Mouse (Mus musculus): ENCODE measurements around the gene Ovch2. TPM values are rescaled to one million over a fixed set of nuclear protein-coding genes. Genes with fewer than 3 reads are reported as not detected.
"Not testable (repeated sequence)": the region's sequence is repeated elsewhere in the genome, so short reads cannot be mapped to it uniquely, and the experiment has no call there.

The Ovch2 gene
- polyA plus RNA-seq (2012; fragmentation: generic; extraction: Trizol) = not detected

DNA sequence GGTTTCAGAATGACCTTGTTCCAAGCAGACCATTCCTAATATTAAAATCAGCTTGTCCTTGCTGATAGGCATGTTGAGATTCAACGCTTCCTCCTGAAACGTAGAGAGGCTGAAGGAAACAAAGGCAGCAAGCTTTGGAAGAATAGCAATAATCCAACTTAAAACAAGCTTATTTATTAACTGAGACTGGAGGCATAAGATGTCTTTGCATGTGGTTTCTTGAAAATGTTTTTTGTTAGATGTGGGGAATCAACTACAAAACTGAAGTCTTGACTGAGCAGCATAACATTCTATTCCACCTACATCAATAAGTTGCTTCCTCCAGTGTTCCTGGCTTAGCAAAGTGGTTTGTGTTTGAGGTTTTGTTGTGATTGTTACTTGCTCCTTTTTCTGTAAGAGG is at the start of gene Ovch2:
Gene Ovch2, minus strand, starts transcription at position 101 of the 400 bp plus-strand sequence.
- H3ac ChIP-seq (ENCODE audit: control insufficient read depth, insufficient read length) = no peak within 1 kb of the TSS
- no peak within 1 kb of the TSS for H3K4me2 ChIP-seq (ENCODE audit: low read depth)
- no peaks in the 10 kb centered on the region for H3K36me3 ChIP-seq (ENCODE audit: control insufficient read depth, insufficient read depth)
- H3K79me2 ChIP-seq (ENCODE audit: control insufficient read depth, insufficient read depth) = no peaks in the 10 kb centered on the region
- H3K27me3 ChIP-seq (ENCODE audit: control insufficient read depth, insufficient read depth, insufficient read length) = no peaks in the 10 kb centered on the region
- TF ChIP-seq TCF3 (IDR thresholded peaks at IDR 0.05; ENCODE audit: insufficient read length, low read depth) (no peak), TCF12 (IDR thresholded peaks at IDR 0.05; ENCODE audit: insufficient read depth, poor library complexity, severe bottlenecking) (no peak), SRF (IDR thresholded peaks at IDR 0.05; ENCODE audit: control insufficient read depth, insufficient read length, low read depth) (no peak), POLR2A (IDR thresholded peaks at IDR 0.05; ENCODE audit: insufficient read length, low read depth) (no peak), MYOD1 (IDR thresholded peaks at IDR 0.05; ENCODE audit: control insufficient read depth in 1 of 3, insufficient read length in 2 of 3, low read depth in 2 of 3) (no peak), MAX (IDR thresholded peaks at IDR 0.05; ENCODE audit: low read depth) (no peak), USF1 (IDR thresholded peaks at IDR 0.05; ENCODE audit: low read depth) (no peak), POLR2AphosphoS2 (IDR thresholded peaks at IDR 0.05; ENCODE audit: insufficient read length, low read depth) (no peak), MYOG (IDR thresholded peaks at IDR 0.05; ENCODE audit: control insufficient read depth in 1 of 3, insufficient read depth in 1 of 3, insufficient read length in 2 of 3, low read depth in 2 of 3) (no peak), CEBPB (IDR thresholded peaks at IDR 0.05; ENCODE audit: insufficient read depth, poor library complexity, severe bottlenecking) (no peak)
- no peak within 1 kb of the TSS for H3K4me3 ChIP-seq

DNA sequence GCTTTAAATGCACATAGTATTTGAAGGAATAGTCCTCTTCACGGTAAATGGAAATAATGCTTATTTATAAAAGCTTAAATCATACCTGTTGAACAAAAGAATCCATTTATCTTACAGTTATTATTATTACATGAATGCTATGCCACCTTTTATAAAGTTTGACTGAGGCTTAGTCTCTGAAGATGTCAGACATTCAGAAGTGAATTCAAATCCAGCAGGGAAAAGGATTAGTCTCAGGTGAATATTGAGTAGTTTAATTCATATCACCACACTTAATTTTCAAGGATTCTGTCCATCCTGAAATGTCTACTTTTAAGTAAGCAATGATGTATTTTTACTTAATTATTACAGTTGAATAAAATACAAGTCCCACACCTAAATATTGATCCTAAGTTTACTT is 46.4 kb upstream of the Ovch2 start, which contains the start of gene Olfr470:
Gene Olfr470, minus strand, starts transcription at position 101 of the 400 bp plus-strand sequence.
- H3K4me2 ChIP-seq (ENCODE audit: low read depth); H3K4me3 ChIP-seq; H3K36me3 ChIP-seq (ENCODE audit: control insufficient read depth, insufficient read depth); H3K79me2 ChIP-seq (ENCODE audit: control insufficient read depth, insufficient read depth); H3ac ChIP-seq (ENCODE audit: control insufficient read depth, insufficient read length); H3K27me3 ChIP-seq (ENCODE audit: control insufficient read depth, insufficient read depth, insufficient read length): not testable (repeated sequence)

GRCm38 (mm10) chr7:107841719-107842118 is 40.7 kb upstream of the Ovch2 start:
- no peak overlapping the region for H3K4me3 ChIP-seq
- no peak for TF ChIP-seq SRF (IDR thresholded peaks at IDR 0.05; ENCODE audit: control insufficient read depth, insufficient read length, low read depth)
- no peak for TF ChIP-seq USF1 (IDR thresholded peaks at IDR 0.05; ENCODE audit: low read depth)
- no peak for TF ChIP-seq MYOD1 (IDR thresholded peaks at IDR 0.05; ENCODE audit: control insufficient read depth in 1 of 3, insufficient read length in 2 of 3, low read depth in 2 of 3)
- no peak for TF ChIP-seq TCF12 (IDR thresholded peaks at IDR 0.05; ENCODE audit: insufficient read depth, poor library complexity, severe bottlenecking)
- no peak for TF ChIP-seq POLR2AphosphoS2 (IDR thresholded peaks at IDR 0.05; ENCODE audit: insufficient read length, low read depth)
- H3K27me3 ChIP-seq (ENCODE audit: control insufficient read depth, insufficient read depth, insufficient read length) = no peaks in the 10 kb centered on the region
- no peaks in the 10 kb centered on the region for H3K79me2 ChIP-seq (ENCODE audit: control insufficient read depth, insufficient read depth)
- H3K4me2 ChIP-seq (ENCODE audit: low read depth) = no peak overlapping the region
- H3K36me3 ChIP-seq (ENCODE audit: control insufficient read depth, insufficient read depth) = no peaks in the 10 kb centered on the region
- no peak overlapping the region for H3ac ChIP-seq (ENCODE audit: control insufficient read depth, insufficient read length)

DNA sequence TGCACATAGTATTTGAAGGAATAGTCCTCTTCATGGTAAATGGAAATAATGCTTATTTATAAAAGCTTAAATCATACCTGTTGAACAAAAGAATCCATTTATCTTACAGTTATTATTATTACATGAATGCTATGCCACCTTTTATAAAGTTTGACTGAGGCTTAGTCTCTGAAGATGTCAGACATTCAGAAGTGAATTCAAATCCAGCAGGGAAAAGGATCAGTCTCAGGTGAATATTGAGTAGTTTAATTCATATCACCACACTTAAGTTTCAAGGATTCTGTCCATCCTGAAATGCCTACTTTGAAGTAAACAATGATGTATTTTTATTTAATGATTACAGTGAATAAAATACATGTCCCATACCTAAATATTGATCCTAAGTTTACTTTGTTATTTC is 24.4 kb upstream of the Ovch2 start, which contains the start of gene Olfr469:
Gene Olfr469, minus strand, starts transcription at position 101 of the 400 bp plus-strand sequence.
- not testable (repeated sequence) for H3K79me2 ChIP-seq (ENCODE audit: control insufficient read depth, insufficient read depth)

DNA sequence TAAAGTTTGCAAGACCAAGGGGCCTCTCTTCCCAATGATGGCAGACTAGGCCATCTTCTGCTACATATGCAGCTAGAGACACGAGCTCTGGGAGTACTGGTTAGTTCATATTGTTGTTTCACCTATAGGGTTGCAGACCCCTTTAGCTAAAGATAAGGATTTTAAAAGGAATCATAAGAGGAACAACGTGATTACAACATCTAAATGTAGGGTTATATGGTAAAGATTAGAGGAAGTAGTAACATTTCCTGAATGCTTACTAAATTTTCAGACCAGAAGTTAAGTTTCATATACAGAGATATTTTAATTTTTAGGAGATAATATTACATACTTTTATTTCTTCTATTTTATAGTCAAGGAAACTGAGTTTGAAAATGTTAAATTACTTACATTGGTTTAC is 22.9 kb upstream of the Ovch2 start:
- H3K4me3 ChIP-seq; H3K4me2 ChIP-seq (ENCODE audit: low read depth); H3ac ChIP-seq (ENCODE audit: control insufficient read depth, insufficient read length); H3K79me2 ChIP-seq (ENCODE audit: control insufficient read depth, insufficient read depth); H3K27me3 ChIP-seq (ENCODE audit: control insufficient read depth, insufficient read depth, insufficient read length); H3K36me3 ChIP-seq (ENCODE audit: control insufficient read depth, insufficient read depth): not testable (repeated sequence)

More for the DNA sequence above, 24.4 kb upstream of the Ovch2 start, which contains the start of gene Olfr469:
- H3K36me3 ChIP-seq (ENCODE audit: control insufficient read depth, insufficient read depth); H3ac ChIP-seq (ENCODE audit: control insufficient read depth, insufficient read length); H3K4me2 ChIP-seq (ENCODE audit: low read depth); H3K4me3 ChIP-seq; H3K27me3 ChIP-seq (ENCODE audit: control insufficient read depth, insufficient read depth, insufficient read length): not testable (repeated sequence)

DNA sequence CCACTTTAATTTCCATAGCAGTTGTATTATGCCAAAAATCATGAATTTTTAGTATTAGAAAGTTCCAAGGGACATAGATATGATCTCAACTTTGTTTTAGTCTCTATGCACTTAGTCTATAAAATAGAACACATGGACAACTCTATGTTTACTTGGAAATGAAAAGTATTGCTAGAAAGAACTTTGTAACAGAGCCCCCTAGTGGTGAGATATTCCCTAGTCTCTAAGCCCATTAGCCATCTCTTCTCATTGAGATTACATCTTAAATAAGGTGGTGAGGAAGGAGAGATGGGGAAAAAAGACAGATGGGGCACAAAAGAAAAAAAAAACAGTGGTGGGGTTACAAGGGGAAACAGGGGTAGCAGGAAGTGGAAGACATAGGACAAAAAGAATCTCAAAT is 18.4 kb upstream of the Ovch2 start:
- Histone ChIP-seq H3K4me3 (no peak overlapping the region), H3K27me3 (ENCODE audit: control insufficient read depth, insufficient read depth, insufficient read length) (no peaks in the 10 kb centered on the region), H3ac (ENCODE audit: control insufficient read depth, insufficient read length) (no peak overlapping the region), H3K36me3 (ENCODE audit: control insufficient read depth, insufficient read depth) (no peaks in the 10 kb centered on the region), H3K4me2 (ENCODE audit: low read depth) (no peak overlapping the region), H3K79me2 (ENCODE audit: control insufficient read depth, insufficient read depth) (no peaks in the 10 kb centered on the region)
- TF ChIP-seq MYOG (IDR thresholded peaks at IDR 0.05; ENCODE audit: control insufficient read depth in 1 of 3, insufficient read depth in 1 of 3, insufficient read length in 2 of 3, low read depth in 2 of 3) (no peak), MYOD1 (IDR thresholded peaks at IDR 0.05; ENCODE audit: control insufficient read depth in 1 of 3, insufficient read length in 2 of 3, low read depth in 2 of 3) (no peak)

GRCm38 (mm10) chr7:107811963-107812362 is 11.0 kb upstream of the Ovch2 start, which contains the start of gene Olfr467:
TSS of gene Olfr467 (plus strand) at chr7:107812263.
- Histone ChIP-seq H3K4me2 (ENCODE audit: low read depth) (no peak within 1 kb of the TSS), H3K27me3 (ENCODE audit: control insufficient read depth, insufficient read depth, insufficient read length) (no peaks in the 10 kb centered on the region), H3ac (ENCODE audit: control insufficient read depth, insufficient read length) (no peak within 1 kb of the TSS), H3K36me3 (ENCODE audit: control insufficient read depth, insufficient read depth) (no peaks in the 10 kb centered on the region), H3K4me3 (no peak within 1 kb of the TSS), H3K79me2 (ENCODE audit: control insufficient read depth, insufficient read depth) (no peaks in the 10 kb centered on the region)
- TF ChIP-seq MYOG (IDR thresholded peaks at IDR 0.05; ENCODE audit: control insufficient read depth in 1 of 3, insufficient read depth in 1 of 3, insufficient read length in 2 of 3, low read depth in 2 of 3) = no peak
- TF ChIP-seq TCF3 (IDR thresholded peaks at IDR 0.05; ENCODE audit: insufficient read length, low read depth) = no peak
- no peak for TF ChIP-seq REST (IDR thresholded peaks at IDR 0.05; ENCODE audit: insufficient read depth, insufficient read length)
- no peak for TF ChIP-seq E2F4 (IDR thresholded peaks at IDR 0.05; ENCODE audit: insufficient read depth)
- no peak for TF ChIP-seq TCF12 (IDR thresholded peaks at IDR 0.05; ENCODE audit: insufficient read depth, poor library complexity, severe bottlenecking)
- TF ChIP-seq CEBPB (IDR thresholded peaks at IDR 0.05; ENCODE audit: insufficient read depth, poor library complexity, severe bottlenecking) = no peak
- TF ChIP-seq SRF (IDR thresholded peaks at IDR 0.05; ENCODE audit: control insufficient read depth, insufficient read length, low read depth) = no peak
- no peak for TF ChIP-seq USF1 (IDR thresholded peaks at IDR 0.05; ENCODE audit: low read depth)
- TF ChIP-seq POLR2A (IDR thresholded peaks at IDR 0.05; ENCODE audit: insufficient read length, low read depth) = no peak
- TF ChIP-seq MYOD1 (IDR thresholded peaks at IDR 0.05; ENCODE audit: control insufficient read depth in 1 of 3, insufficient read length in 2 of 3, low read depth in 2 of 3) = no peak
- no peak for TF ChIP-seq POLR2AphosphoS2 (IDR thresholded peaks at IDR 0.05; ENCODE audit: insufficient read length, low read depth)
- TF ChIP-seq MAX (IDR thresholded peaks at IDR 0.05; ENCODE audit: low read depth) = no peak

All from myocyte (in vitro differentiated cells).